Mouse (Mus musculus) ES-E14 (cell line): Measurements from ENCODE around the gene Slc6a17.

Experiments used
- HCFC1 ChIP-seq: IDR thresholded peaks from 2 replicates; pipeline ENCODE4 v1.6.1; 2012; ENCODE audit warnings: low read length, inconsistent platforms, borderline replicate concordance; ENCODE audit not compliant: insufficient read depth
- ZC3H11A ChIP-seq: IDR thresholded peaks from 2 replicates; pipeline ENCODE4 v1.6.1; 2012; ENCODE audit warnings: low read depth, mild to moderate bottlenecking, inconsistent platforms, low read length, borderline replicate concordance
- ZNF384 ChIP-seq: IDR thresholded peaks from 2 replicates; pipeline ENCODE4 v1.6.1; 2012; ENCODE audit warnings: low read depth, low read length, inconsistent platforms

DNA sequence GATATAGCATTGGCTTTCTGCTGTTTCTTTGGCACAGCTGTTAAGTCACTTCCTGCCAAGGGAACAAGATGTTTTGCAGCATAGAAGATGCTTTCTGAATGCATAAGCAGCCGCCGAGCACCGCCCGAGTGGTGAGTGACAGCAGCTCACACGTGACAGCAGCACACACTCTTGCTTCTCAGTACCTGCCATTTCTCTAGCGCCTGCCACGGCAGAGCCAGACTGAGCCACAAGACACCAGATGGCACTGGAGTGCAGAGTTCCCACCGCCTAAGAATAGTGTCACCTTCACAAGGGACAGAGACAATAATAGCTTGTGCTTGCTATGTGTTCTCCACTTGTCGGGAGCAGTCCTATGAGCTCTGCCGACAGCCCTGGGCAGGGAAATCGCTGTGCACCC, 34.5 kb downstream of the Slc6a17 start:
- TF ChIP-seq HCFC1 = no peak
- no peak for TF ChIP-seq ZC3H11A
- TF ChIP-seq ZNF384 = no peak
